8 mouse cellular contexts compared by ENCODE assay signal in the genomic region with DNA sequence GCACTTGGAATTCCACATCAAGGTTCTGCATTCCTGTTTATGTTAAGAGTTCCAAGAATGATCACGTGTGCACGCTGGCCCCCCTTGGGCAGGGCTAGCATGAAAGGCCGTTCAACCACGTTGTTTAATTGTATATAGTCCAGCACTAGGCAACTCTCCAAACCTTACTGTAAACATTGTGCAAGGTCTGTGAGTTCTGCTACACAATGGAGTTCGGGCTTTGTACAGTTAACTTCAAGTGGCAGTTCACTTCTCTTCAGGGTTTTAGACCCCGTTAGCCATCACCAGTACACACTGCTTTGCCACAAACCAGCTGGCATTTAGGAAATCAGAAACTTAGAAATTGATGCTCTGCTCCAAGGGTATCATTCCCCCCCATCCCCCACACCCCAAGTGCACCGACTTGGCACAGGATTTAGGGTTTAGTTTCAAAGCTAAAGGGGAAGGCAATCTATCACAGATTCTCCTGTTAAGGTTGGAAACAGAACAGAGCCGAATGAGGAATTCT. TPM values are rescaled to one million over a fixed set of nuclear protein-coding genes. Genes with fewer than 3 reads are reported as not detected.
DNase-seq lines count a peak whose midpoint lies in the region; ATAC-seq and TF ChIP-seq lines count a peak whose summit lies in the region.

No protein-coding gene starts in this region.

- TF ChIP-seq CTCF in layer of hippocampus, adult 2 months (conservative IDR thresholded peaks at IDR 0.05), result no peak

- H3K4me1 ChIP-seq in embryonic facial prominence, embryonic 14.5 days (ENCODE audit: control insufficient read depth, insufficient read depth, low read length), result peaks cover 23% of the 10 kb centered on the region

- no peak overlapping the region for H3ac ChIP-seq in myocyte (ENCODE audit: control insufficient read depth, insufficient read length)

- peak overlapping the region; percentile 50 for H3K4me2 ChIP-seq in embryonic facial prominence, embryonic 14.5 days (ENCODE audit: low read depth, low read length)
- peak overlapping the region; percentile 87 for H3K4me2 ChIP-seq in myocyte (ENCODE audit: low read depth)

- H3K27ac ChIP-seq in layer of hippocampus, adult 2 months, result no peak overlapping the region
- peak overlapping the region; percentile 74 for H3K27ac ChIP-seq in embryonic facial prominence, embryonic 14.5 days (replicated peaks; ENCODE audit: low read depth, low read length)

- no peaks in the 10 kb centered on the region for H3K27me3 ChIP-seq in embryonic facial prominence, embryonic 14.5 days (replicated peaks; ENCODE audit: control insufficient read depth, insufficient read depth, low read length)
- no peaks in the 10 kb centered on the region for H3K27me3 ChIP-seq in myocyte (ENCODE audit: control insufficient read depth, insufficient read depth, insufficient read length)

- WGBS in embryonic facial prominence, embryonic 14.5 days, result 12% methylated on average over 8 of the region's 8 CpGs

- H3K79me2 ChIP-seq in myocyte (ENCODE audit: control insufficient read depth, insufficient read depth), result peaks cover 62% of the 10 kb centered on the region

- H3K9ac ChIP-seq in embryonic facial prominence, embryonic 14.5 days (ENCODE audit: low read depth, low read length), result no peak overlapping the region

- DNase-seq in layer of hippocampus, adult 2 months (ENCODE audit: low spot score in 2 of 2), result no peak
- DNase-seq in layer of hippocampus, adult 9-10 months (ENCODE audit: low spot score), result no peak
- DNase-seq in embryonic facial prominence, embryonic 14.5 days (ENCODE audit: low spot score), result peak; percentile 96
- DNase-seq in kidney, postnatal 10 days, result peak; percentile 31
- DNase-seq in layer of hippocampus, postnatal 36 days, result no peak
- no peak for DNase-seq in left cerebral cortex, adult 9 months (ENCODE audit: low spot score in 2 of 2)
- no peak for DNase-seq in right cerebral cortex, postnatal 4 days

- TF ChIP-seq POLR2A in myocyte (IDR thresholded peaks at IDR 0.05; ENCODE audit: insufficient read length, low read depth), result no peak

- H3K9me3 ChIP-seq in embryonic facial prominence, embryonic 14.5 days (ENCODE audit: control insufficient read depth, low read length), result no peaks in the 10 kb centered on the region

- peak; percentile 95 for ATAC-seq in embryonic facial prominence, embryonic 14.5 days (ENCODE audit: low read depth)

- no peaks in the 10 kb centered on the region for H3K36me3 ChIP-seq in embryonic facial prominence, embryonic 14.5 days (ENCODE audit: control insufficient read depth, insufficient read depth, low read length)
- H3K36me3 ChIP-seq in myocyte (ENCODE audit: control insufficient read depth, insufficient read depth), result peaks cover 4% of the 10 kb centered on the region

- H3K4me3 ChIP-seq in layer of hippocampus, adult 2 months, result peak overlapping the region; percentile 46
- H3K4me3 ChIP-seq in embryonic facial prominence, embryonic 14.5 days (ENCODE audit: low read depth, low read length), result peak overlapping the region; percentile 14
- peak overlapping the region; percentile 23 for H3K4me3 ChIP-seq in myocyte

TF ChIP-seq in myocyte, 11 proteins besides CTCF, POLR2A, EP300 and RAD21:
- TF ChIP-seq SRF (IDR thresholded peaks at IDR 0.05; ENCODE audit: control insufficient read depth, insufficient read length, low read depth) (no peak), USF1 (IDR thresholded peaks at IDR 0.05; ENCODE audit: low read depth) (peak; percentile 92)

RNA-seq across cellular contexts. Expression of a gene that starts 22.5 kb away (rescaled TPM):
- 10 to 100 TPM; 12.1 to 17.5 TPM for total RNA-seq in layer of hippocampus, adult 2 months (2021)
- polyA plus RNA-seq in embryonic facial prominence, embryonic 14.5 days (2014; fragmentation: Nextera tagmentation; extraction: Ambion mirVana), result 101 and 116 TPM in 2 replicates
- 34.8 TPM for polyA plus RNA-seq in myocyte (2012; fragmentation: generic; extraction: Trizol)
- total RNA-seq in layer of hippocampus, postnatal 36 days (2021), result 10 to 100 TPM; 11.2 to 16.0 TPM

Comparison
In these comparisons a context has a peak if more than half of its experiments do, and no peak if none do; other contexts are left out.
1. DNase-seq: peak in embryonic facial prominence, embryonic 14.5 days (single experiment) and kidney, postnatal 10 days (single experiment); none in layer of hippocampus, adult 2 months (0 of 2), layer of hippocampus, adult 9-10 months (single experiment), layer of hippocampus, postnatal 36 days (0 of 2), left cerebral cortex, adult 9 months (0 of 2) and right cerebral cortex, postnatal 4 days (single experiment).
2. Peak in every context shown above with its lines, with median percentiles within 50 percentile points of each other: H3K4me3 ChIP-seq.